Mouse (Mus musculus): Measurements from ENCODE around the gene Dyrk3. TPM values are rescaled to one million over a fixed set of nuclear protein-coding genes. Genes with fewer than 3 reads are reported as not detected.

Gene Dyrk3
- 10 to 100 TPM; 14.9 to 16.7 TPM for total RNA-seq (2021)
- long read RNA-seq, experiment 1, transcript Dyrk3-201 (3 exons, 3,164 nt) = major isoform, 26 of 31 reads
- long read RNA-seq, experiment 1, partial matches to known transcripts = 2 of 31 reads
- long read RNA-seq, experiment 1, other reads (novel, unspliced or antisense) = 3 of 31 reads
- long read RNA-seq, experiment 2, transcript Dyrk3-201 (3 exons, 3,164 nt) = major isoform, 8 of 10 reads
- long read RNA-seq, experiment 2, partial matches to known transcripts = 0 of 10 reads
- long read RNA-seq, experiment 2, other reads (novel, unspliced or antisense) = 2 of 10 reads

DNA sequence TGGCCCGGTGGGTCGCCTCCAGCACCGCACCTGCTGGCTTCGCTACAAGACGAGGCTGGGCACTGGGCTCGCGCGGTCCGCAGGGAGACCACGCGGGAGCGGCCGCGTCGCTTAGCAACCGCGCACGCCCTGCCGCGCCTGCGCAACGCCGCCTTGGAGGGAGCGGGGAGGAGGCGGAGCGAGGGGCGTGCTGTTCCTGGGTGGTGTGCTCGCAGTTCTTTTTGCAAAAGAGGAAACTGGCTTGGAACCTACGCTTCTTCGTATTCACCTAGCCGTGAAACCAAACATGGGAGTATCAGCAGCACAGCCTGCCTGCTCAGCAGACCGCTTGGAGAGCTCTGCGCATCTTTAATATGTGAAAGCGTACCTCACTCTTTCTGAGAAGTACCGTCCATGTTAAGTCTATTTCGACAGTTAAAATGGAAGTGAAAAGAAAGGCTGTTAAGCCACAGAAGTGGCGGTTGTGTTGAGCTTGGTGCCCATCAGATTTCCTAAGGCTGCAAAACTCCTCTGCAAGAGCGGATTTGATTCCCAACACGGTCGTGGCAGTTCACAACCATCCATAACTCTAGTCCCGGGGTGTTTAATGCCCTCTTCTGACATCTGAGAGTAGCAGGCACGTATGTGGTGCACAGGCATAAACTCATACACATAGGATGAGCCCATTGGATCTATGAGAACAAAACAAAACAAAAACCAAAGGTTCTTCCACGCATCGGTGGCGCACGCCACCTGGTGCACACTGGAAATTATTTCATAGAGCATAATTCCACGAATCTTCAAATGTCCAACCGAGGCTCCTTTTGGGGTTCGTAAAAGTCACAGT lies at the start of gene Dyrk3:
TSS of gene Dyrk3 (minus strand) at position 150 of the 826 bp plus-strand sequence.
- DNase-seq (ENCODE audit: low spot score in 2 of 2) = peak; percentile 90 to 95

DNA sequence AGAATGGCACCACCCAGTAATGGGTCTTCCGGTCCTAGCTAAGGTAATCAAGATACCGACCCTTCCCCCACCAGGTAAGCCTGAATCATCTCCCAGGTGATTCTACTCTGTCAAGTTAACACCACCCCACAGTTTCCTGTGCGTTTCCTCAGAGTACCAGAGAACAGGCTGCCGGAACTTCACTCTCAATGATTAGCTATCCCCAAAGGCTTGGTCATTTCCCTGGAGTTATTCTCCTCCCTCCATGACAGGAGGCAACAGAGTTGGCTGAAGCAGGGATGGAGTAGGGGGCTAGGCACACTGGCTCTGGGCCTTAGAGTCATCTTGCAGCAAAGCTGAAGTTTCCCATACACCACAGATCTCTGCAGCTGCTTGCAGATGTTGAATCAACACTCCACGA lies 49.7 kb upstream of the Dyrk3 start:
- DNase-seq (ENCODE audit: low spot score in 2 of 2) = no peak

DNA sequence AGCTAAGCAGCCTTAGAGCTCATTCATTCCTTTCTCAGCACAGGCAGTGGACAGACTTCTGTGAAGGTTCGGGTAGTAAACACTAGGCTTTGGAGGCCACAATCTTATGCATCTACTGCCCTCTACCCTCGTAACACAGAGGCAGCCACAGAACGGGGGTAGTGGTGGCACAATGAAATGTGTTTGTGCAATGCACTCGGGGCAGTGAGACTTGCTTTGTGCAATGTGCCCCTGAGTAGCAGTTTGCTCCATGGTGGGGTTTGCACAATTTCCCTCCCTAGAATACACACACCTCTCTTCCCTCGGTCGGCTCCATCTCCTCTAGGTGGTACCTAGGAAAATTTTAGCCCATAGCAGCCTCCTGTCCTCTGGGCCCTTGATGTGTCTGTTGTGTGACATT lies 48.9 kb upstream of the Dyrk3 start:
- no peak for DNase-seq (ENCODE audit: low spot score in 2 of 2)

DNA sequence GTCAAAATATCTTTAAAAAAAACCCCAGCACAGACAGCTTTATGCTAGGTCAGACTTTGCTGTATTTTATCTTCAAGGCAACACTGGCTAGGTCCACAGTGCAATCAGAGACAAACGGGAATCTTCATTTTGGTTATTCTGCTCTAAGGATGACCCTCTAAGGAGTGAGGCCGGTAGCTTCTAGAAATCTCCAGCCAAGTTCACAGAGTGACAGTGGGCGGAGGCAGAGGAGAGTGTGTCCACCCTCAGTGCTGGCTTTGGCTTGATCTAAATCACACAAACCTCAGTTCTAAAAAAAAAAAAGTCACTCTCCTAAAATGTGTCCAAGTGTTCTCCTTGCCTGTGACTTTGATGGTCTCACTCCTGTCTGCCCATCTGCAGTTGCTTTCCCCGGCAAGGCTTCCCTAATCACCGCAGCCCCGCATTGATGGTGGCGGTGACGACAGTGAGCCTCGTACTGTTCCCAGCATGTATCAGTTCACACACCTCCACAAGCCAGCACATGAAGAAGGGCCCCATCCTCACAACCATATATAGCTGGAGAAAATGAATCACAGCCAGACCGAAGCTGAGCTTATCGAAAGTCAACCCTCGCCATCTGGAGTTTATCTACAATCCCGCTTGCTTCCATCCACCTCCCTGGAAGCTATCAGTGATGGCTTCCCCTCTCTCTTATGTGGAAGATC lies 47.8 kb upstream of the Dyrk3 start:
- DNase-seq (ENCODE audit: low spot score in 2 of 2) = peak; percentile 34 to 64

DNA sequence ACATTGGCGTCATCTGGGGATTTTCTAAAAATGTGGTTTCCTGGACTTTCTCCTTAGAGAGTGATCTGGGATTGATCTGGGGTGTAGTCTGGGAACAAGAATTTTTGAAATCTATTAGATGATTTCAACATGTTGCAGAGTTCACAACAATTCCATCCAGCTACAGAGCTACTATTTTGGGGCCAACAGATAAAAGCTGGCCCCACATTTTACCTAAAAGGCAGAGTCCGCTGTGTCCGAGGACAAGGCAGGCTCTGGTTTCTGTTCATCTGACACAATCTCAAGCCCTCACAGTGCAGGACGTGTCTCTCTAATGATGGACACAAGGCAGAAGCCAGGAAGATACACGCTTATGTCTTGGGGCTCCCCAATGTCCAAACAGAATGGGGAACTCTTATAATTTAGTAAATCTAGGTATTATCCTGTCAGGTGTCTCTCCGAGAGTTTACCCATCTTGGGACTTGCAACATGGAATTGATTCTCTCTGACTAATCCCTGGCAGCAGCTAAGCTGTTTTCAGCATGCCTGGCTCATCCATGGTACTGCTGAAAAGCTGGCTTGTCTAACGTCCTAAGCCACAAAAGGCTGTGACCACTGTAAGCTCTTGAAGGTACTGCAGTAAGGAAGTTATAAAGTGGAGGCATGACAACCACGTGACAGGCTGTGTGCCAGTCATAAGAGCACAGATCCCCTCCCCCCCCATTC lies 47.0 kb upstream of the Dyrk3 start:
- DNase-seq (ENCODE audit: low spot score in 2 of 2) = no peak

DNA sequence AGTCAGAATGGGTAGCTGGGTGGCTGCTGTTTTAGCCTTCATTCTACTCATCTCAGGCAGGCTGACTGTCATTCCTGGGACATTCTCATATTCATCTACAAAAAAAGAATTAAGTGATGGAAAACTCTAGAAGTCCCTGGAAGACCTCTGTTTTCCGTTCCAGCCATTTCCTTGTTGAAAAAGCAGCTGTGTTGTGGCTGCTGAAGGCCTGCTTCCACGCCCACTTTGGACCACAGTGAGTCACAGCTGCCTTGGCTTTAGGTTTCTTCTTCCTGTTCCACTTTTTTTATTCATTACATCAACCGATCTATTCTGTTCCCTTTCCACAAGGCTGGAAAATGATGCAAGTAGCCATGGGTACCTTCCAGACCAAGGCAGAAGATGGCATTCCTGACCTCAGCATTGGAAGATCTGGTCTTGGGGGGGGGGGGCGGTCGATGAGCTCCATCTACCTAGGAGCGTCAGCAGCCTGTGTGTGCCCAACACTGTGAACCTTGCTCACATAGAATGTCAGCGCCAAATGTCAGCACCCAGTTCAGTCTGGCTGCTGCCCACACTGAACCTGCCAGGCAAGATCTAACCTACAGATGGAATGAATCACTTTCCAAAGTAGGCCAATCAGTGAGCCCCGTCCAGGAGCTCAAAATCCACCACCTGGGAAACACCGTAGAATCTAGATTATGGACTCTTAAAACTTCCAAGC lies 46.3 kb upstream of the Dyrk3 start:
- peak in 1 of 2 experiments; percentile 47 for DNase-seq (ENCODE audit: low spot score in 2 of 2)

DNA sequence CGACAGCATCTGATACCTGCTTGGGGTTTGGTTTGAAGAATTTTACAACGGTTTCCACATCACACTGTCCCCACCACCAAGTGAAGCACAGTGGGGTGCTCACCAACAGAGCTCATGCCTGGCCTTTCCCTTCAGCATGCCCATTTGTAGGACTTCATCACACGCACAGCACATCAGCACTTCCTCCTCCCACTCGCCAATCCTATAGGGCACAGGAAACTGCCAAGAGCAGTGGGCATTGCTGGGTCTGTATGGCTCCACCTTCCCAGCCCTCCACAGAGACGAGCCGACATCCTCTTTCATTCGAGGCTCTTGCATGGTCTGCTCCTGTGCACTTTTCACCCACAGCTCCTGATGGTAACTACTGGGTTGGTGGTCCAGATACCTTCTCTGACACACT lies 45.1 kb upstream of the Dyrk3 start:
- no peak for DNase-seq (ENCODE audit: low spot score in 2 of 2)

DNA sequence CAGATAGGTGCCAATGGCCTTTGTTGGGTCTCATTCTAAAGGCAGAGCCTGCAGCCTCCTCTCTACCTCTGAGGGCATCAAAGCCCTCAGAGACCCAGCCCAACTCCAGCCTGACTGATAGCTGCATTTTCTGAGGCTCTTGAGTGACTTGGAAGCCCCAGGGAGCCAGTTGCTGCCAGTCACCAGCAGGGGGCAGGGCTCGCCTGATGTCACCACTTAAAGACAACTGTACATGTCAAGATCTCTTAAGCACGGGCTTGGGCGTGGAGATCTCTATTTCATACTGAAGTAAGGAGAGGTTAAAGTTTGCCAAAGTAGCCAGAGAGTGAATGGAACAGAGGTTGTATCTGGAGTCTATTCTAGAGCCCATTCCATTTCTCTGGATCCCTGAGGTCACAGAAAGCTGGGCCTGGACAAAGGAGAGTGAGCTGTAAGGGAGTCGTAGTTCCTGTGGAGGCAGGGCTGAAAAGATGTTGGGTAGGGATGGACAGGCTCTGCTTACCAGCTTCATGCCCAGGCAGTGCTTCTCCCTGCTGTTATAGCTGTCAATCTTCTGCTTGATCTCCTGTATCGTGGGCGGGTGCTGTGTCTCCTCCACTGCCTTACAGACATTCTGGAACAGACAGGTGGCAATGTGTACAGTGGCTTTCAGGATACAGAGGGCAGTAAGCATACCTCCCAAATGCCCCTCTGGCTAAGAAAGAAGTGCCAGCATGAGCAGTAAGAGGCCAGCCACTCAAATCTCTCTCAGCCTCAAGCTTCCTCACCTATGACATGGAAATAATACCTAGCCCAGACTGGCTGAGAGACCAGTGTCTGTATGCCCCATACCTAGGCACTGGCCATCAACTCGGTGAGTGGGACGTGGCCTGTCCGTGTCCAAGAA lies 43.7 kb upstream of the Dyrk3 start:
- DNase-seq (ENCODE audit: low spot score in 2 of 2) = peak; percentile 77 to 79

DNA sequence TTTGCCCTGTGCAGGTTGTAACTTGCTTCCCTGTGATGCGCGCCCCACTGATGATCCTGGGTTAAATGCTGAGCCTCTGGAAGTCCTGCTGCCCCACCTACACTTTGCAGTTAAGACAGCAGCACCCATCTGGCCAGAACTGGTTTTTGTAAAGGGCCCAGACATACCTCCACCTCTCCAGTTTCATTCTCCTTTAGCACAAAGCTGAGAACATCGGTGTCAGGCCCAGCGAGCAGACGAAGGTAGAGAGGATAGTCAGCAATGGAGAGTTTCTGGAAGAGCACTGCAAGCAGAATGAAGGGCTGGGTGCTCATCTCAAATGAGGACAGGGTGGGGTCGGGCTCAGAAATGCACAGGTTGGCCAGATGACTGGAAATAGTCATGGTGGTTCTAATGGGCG lies 42.2 kb upstream of the Dyrk3 start:
- DNase-seq (ENCODE audit: low spot score in 2 of 2) = no peak

DNA sequence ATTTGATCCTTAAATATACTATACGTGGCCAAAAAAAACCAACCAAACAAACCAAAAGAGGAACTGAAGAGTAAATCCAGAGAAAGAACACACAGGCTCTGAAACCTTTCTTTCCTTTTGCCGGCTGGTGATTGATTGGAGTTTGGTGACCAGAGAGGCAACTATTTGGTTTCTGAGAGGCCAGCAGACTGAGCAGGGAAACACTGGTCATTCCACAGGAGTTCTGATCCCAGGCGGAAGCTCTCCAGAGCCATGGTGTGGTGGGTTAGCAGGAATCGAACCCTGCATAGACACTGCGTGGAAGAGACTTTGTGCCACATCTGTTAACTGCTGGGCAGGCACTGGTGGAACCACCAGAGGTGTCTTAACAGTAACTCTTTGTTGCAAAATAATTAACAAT lies 39.9 kb upstream of the Dyrk3 start:
- DNase-seq (ENCODE audit: low spot score in 2 of 2) = no peak

DNA sequence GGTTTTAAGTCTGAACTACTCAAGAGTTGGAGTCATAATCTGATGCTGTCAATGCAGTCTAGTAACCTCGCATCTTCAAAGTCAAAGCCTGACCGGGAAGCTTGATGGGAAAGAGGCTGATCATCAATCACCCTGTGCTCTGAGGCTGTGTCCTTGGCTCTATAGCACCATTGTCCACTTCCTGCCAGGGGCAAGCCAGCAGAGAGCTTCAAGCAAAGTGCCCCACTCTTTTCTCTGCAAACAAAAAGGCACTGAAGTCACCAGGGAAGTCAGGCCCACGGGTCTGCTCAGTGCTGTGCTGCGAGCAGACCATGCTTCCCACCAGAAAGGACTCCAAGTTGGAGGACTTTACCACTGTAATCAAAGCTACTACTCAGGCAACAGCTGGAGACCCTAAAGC lies 39.1 kb upstream of the Dyrk3 start:
- DNase-seq (ENCODE audit: low spot score in 2 of 2) = no peak

DNA sequence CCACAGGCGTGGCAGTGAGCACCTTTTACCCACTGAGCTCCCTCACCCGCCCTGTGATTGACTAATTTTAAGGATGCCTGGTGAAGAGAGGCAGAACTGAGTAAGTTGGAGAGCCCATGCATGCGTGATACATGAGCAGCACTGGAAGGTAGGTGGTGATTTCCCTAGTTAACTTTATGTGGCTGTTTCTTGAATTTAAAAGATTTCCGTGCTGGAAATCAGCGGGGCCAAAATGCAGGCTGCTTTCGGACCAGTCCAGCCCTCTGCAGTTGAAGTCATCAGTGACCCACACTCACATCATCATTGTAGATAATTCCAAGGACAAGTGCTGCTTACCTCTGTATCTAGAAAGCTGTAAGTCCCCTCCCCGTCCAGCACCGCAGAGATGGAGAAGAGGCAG lies 37.7 kb upstream of the Dyrk3 start:
- DNase-seq (ENCODE audit: low spot score in 2 of 2) = no peak

DNA sequence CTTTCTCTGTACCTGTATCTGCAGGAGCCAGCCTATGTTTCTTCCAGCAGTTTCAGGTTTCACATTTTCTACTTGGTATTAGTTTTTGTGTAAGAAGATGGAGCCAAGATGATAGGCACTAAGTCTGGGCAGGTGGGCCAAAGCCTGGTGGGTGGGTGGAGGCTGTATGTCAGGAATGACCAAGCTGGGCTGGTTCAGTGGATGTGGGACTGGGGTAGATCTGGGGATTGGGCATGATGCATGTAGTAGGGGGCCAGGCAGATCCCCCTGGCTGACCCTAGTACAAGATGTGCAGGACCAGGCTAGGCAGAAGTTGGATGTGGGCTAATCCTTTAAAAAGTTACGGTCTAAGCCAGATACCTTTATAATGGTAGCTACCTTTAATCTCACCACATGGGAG lies 37.0 kb upstream of the Dyrk3 start:
- DNase-seq (ENCODE audit: low spot score in 2 of 2) = no peak

DNA sequence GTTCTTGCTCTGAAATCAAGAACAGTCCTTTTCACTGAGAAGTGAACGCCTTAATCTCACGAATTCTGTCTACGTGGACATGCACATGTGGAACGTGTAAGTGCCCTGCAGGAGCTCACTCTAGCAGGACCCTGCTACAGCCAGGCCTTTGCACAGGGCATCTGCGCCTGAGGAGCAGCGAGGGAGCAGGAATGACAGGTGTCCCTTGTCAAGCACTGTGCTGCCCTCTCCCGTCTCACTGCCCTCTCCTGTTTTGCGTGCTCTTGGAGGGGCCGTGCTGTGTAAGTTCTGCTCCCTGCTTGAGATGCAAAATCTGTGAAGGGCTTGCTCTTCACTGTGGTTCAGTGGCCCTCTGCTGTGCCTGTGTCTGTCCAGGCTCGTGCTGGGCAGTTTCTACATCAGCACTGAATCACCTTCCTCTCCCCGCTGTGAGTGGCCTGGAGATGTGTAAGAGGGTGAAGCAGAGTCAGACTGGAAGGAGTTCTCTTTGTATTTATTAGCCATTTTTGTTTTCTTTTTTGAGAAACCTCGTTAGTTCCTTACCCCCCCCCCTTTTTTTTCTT lies 36.2 kb upstream of the Dyrk3 start:
- DNase-seq (ENCODE audit: low spot score in 2 of 2) = no peak

DNA sequence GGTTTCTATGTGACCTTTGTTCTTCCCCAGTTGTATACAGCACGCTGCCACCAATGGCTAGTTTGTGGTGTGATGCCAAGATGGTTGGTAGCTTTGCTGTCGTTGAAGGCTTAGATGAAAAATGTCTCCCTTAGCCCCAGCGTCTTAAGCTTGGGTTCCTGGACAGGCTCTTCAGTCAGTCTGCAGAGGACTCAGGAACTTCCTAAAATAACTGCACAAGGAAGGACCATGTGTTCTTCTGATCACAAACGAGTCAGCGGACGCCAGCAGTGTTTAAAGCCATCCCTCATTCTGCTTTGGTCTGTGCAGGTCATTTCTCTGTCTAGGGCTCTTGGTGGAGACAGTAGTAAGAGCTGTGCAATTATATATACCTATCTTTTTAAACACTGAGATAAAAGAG lies 35.7 kb upstream of the Dyrk3 start:
- DNase-seq (ENCODE audit: low spot score in 2 of 2) = no peak

DNA sequence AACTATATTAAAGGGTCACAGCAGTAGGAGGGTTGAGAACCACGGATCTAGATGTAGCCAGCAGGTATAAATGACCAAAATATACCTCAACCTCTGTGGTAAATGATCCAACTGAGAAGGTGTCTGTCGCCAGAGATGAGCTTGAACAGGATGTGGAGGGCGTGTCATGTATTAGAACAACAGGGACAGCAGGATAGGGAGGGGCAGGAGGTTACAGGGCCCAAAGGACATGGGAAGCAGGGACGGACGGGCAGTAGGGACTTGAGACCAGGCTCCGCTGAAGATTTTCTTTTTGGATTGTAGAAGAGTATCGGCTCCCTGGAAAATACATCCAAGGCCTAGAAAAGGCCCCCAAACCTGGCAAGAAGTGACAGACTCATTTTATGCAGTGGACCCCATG lies 34.9 kb upstream of the Dyrk3 start:
- DNase-seq (ENCODE audit: low spot score in 2 of 2) = no peak

DNA sequence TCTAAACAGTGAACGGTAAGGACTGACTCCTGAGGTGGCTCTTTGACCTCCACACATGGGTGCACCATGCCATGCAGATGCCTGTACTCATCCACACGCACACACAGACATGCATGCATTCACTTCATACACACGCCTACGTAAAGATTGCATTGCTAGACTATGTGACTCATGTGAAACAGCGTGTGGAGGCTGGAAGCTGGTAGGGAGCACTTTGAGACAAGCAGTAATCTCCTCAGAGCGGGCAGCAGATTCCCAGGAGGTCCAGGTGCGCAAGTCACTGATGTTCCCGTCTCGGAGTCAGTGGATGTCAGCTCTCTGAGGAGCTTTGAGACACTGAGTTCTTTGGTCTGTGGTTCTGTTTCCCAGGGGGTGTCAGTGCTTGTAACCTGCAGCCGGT lies 29.5 kb upstream of the Dyrk3 start:
- DNase-seq (ENCODE audit: low spot score in 2 of 2) = peak; percentile 36 to 51

DNA sequence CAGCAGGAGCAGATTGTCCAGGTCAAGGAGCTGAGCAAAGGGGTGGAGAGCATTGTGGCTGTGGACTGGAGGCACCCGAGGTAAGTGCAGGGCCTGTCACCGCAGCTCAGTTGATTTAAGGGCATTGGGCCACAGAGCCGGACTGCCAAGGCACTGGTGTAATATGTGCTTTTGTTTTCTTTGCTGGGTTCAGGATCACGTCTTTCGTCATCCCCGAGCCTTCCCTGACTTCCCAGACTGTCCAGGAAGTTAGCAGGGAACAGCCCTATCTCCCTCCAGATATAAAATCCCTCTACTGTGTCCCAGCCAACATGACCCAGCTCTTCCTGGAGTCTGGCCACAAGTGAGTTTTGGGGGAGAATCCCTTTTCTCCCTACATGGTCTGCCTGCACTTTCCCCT lies 26.3 kb upstream of the Dyrk3 start:
- DNase-seq (ENCODE audit: low spot score in 2 of 2) = no peak

DNA sequence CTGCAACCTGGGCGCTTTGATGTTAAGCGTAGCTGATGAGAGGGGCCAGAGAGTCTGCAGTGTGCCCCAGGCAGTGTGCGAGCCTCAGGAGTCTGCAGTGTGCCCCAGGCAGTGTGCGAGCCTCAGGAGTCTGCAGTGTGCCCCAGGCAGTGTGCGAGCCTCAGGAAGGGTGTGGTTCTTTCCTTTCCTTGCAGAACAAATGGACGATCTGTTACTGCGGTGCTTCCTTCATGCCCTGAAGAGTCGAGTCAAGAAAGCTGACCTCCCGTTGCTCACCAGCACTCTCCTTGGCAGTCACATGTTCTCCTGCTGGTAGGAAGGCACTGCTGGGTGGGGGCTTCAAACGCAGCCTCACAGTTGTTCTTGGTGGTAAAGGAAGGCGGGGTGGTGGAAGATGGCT lies 23.0 kb upstream of the Dyrk3 start:
- no peak for DNase-seq (ENCODE audit: low spot score in 2 of 2)
